7 mouse cellular contexts compared by ENCODE assay signal in the genomic region with DNA sequence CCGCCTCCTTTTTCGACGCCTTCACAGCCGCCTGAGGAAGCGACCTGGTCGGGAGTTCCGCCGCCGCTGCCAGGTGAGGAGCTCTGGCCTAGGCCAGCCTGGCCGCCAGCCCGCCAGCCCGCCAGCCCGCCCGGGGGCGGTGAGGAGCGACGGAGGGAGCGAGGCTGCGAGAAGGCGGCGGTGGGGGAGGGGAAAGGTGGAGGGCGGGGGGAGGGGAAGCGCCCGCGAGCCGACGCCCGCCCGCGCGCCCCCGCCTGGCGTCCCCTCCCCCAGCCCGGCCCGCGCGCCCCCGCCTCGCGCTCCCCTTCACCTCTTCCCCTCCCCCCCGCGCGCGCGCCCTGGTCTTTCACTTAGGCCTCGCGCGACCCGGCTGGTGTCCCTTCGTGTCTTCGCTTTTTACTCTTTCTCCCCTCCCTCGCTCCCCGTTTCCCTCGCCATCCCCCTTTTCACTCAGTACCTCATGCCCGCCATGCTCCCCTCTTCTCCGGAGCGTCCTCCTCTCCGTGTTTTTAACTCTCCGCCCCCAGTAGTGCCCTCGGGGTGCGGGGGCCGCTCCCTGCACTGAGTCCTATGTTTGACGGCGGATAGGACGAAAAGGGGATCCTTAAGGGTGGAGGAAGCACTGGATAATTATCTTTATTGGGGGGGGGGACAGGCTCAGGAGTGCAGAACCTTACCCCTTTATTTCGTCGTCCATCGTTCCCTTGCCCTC. TPM values are rescaled to one million over a fixed set of nuclear protein-coding genes. Genes with fewer than 3 reads are reported as not detected.
DNase-seq lines count a peak whose midpoint lies in the region; ATAC-seq and TF ChIP-seq lines count a peak whose summit lies in the region.

No protein-coding gene starts in this region.

- ATAC-seq in erythroid progenitor cell, adult 5-6 weeks (replicated peaks; ENCODE audit: low FRiP score, poor library complexity, severe bottlenecking), result 0 out of 2 replicates have a peak, but pooled peaks have one; percentile 16

- peak; percentile 43 for DNase-seq in MEL-GATA-1-ER (ENCODE audit: extremely low read depth, low read depth)
- DNase-seq in brain, embryonic 14.5 days (ENCODE audit: low read depth), result peak; percentile 80
- peak; percentile 68 to 78 for DNase-seq in heart, postnatal 10 days
- DNase-seq in layer of hippocampus, postnatal 10 days (ENCODE audit: low spot score in 2 of 2), result peak; percentile 63 to 74
- peak; percentile 73 for DNase-seq in lung, postnatal 14 days
- DNase-seq in right cerebral cortex, postnatal 10 days (ENCODE audit: low spot score in 2 of 2), result peak; percentile 75 to 79

- TF ChIP-seq CTCF in brain, embryonic 14.5 days (IDR thresholded peaks at IDR 0.05; ENCODE audit: borderline replicate concordance, extremely low read depth, insufficient read depth, insufficient read length), result no peak

- intact Hi-C loops in heart, postnatal 10 days (cut with DNase I), result no loop called here

- TF ChIP-seq POLR2A in brain, embryonic 14.5 days (IDR thresholded peaks at IDR 0.05; ENCODE audit: borderline replicate concordance, extremely low read depth, insufficient read depth, insufficient read length, poor library complexity, severe bottlenecking), result no peak

RNA-seq across cellular contexts. Expression of gene Gatad2b, which starts 0.5 kb away (rescaled TPM):
- 27.3 and 52.6 TPM in 2 replicates for polyA plus RNA-seq in brain, embryonic 14.5 days (2012; rRNA removed)
- 55.8 and 59.8 TPM in 2 replicates for total RNA-seq in erythroid progenitor cell, adult 5-6 weeks (2015; ENCODE audit: low replicate concordance)
- 47.2 and 47.7 TPM in 2 replicates for total RNA-seq in erythroid progenitor cell, adult 5-6 weeks (2017; ENCODE audit: low replicate concordance)
- total RNA-seq in heart, postnatal 10 days (2021), result 10 to 100 TPM; 56.6 to 59.5 TPM
- total RNA-seq in layer of hippocampus, postnatal 10 days (2021), result 10 to 100 TPM; 79.6 to 94.1 TPM

RNA-seq across cellular contexts. Expression of gene Dennd4b, which starts 28.5 kb away (rescaled TPM):
- polyA plus RNA-seq in brain, embryonic 14.5 days (2012; rRNA removed), result 29.3 and 30.7 TPM in 2 replicates
- 13.3 and 40.2 TPM in 2 replicates for total RNA-seq in erythroid progenitor cell, adult 5-6 weeks (2015; ENCODE audit: low replicate concordance)
- total RNA-seq in erythroid progenitor cell, adult 5-6 weeks (2017; ENCODE audit: low replicate concordance), result 3.2 and 13.5 TPM in 2 replicates
- total RNA-seq in heart, postnatal 10 days (2021), result 10 to 100 TPM; 16.8 to 19.7 TPM
- 10 to 100 TPM; 23.1 to 28.8 TPM for total RNA-seq in layer of hippocampus, postnatal 10 days (2021)

RNA-seq across cellular contexts. Expression of gene Crtc2, which starts 39.5 kb away (rescaled TPM):
- polyA plus RNA-seq in brain, embryonic 14.5 days (2012; rRNA removed), result 62.1 and 72.8 TPM in 2 replicates
- 10.8 and 14.3 TPM in 2 replicates for total RNA-seq in erythroid progenitor cell, adult 5-6 weeks (2015; ENCODE audit: low replicate concordance)
- 5.3 and 16.5 TPM in 2 replicates for total RNA-seq in erythroid progenitor cell, adult 5-6 weeks (2017; ENCODE audit: low replicate concordance)
- 10 to 100 TPM; 21.1 to 26.9 TPM for total RNA-seq in heart, postnatal 10 days (2021)
- 10 to 100 TPM; 29.8 to 34.6 TPM for total RNA-seq in layer of hippocampus, postnatal 10 days (2021)

RNA-seq across cellular contexts. Expression of gene Slc39a1, which starts 45.5 kb away (rescaled TPM):
- 24.0 and 35.8 TPM in 2 replicates for polyA plus RNA-seq in brain, embryonic 14.5 days (2012; rRNA removed)
- total RNA-seq in erythroid progenitor cell, adult 5-6 weeks (2015; ENCODE audit: low replicate concordance), result 2.1 and 5.0 TPM in 2 replicates
- total RNA-seq in erythroid progenitor cell, adult 5-6 weeks (2017; ENCODE audit: low replicate concordance), result 2.2 and 7.4 TPM in 2 replicates
- total RNA-seq in heart, postnatal 10 days (2021), result 100 to 1,000 TPM; 105 to 110 TPM
- 10 to 100 TPM; 48.6 to 52.3 TPM for total RNA-seq in layer of hippocampus, postnatal 10 days (2021)

RNA-seq across cellular contexts. Expression of gene Creb3l4, which starts 50.2 kb away (rescaled TPM):
- 1.3 and 2.4 TPM in 2 replicates for polyA plus RNA-seq in brain, embryonic 14.5 days (2012; rRNA removed)
- total RNA-seq in erythroid progenitor cell, adult 5-6 weeks (2015; ENCODE audit: low replicate concordance), result not detected in 2 replicates
- total RNA-seq in erythroid progenitor cell, adult 5-6 weeks (2017; ENCODE audit: low replicate concordance), result not detected in 2 replicates
- total RNA-seq in heart, postnatal 10 days (2021), result under 1 TPM; 0.26 to 0.45 TPM
- total RNA-seq in layer of hippocampus, postnatal 10 days (2021), result not detected

Comparison
In these comparisons a context has a peak if more than half of its experiments do, and no peak if none do; other contexts are left out.
1. Peak in every context shown above with its lines: DNase-seq and ATAC-seq.